Mouse (Mus musculus): ENCODE measurements around the gene Tmem208.
"Not testable (repeated sequence)": the region's sequence is repeated elsewhere in the genome, so short reads cannot be mapped to it uniquely, and the experiment has no call there.

- TF ChIP-seq MYOD1 (IDR thresholded peaks at IDR 0.05; ENCODE audit: control insufficient read depth, insufficient read length, low read depth); USF1 (IDR thresholded peaks at IDR 0.05; ENCODE audit: low read depth); MYOG (IDR thresholded peaks at IDR 0.05; ENCODE audit: control insufficient read depth, extremely low read depth, insufficient read length); CTCF (IDR thresholded peaks at IDR 0.05; ENCODE audit: control insufficient read depth, insufficient read depth, insufficient read length); MAX (IDR thresholded peaks at IDR 0.05); CEBPB (IDR thresholded peaks at IDR 0.05; ENCODE audit: low read depth): not testable (repeated sequence)
These were observed 34.4 kb upstream of the Tmem208 start for GRCm38 (mm10) chr8:105291802-105292201.

All from C2C12 (cell line).